Mouse (Mus musculus) lung, postnatal 0 days (tissue): ENCODE measurements around the gene Negr1. TPM values are rescaled to one million over a fixed set of nuclear protein-coding genes. Genes with fewer than 3 reads are reported as not detected.

Source experiments
- ATAC-seq: fragments of 200-750 bp; cut with Nextera tagmentation; 2 replicates; pipeline ENCODE4 v1.8.0; 2017; ENCODE audit warnings: moderate library complexity
- DNase-seq: peaks from one replicate; pipeline ENCODE4 v3.0.0-alpha.2; 2016; ENCODE audit warnings: low spot score
- H3K27ac ChIP-seq: fragments of 300-500 bp; sonication (generic); 2 replicates; pipeline ENCODE4 v1.5.1; 2014; ENCODE audit warnings: antibody characterized with exemption, mild to moderate bottlenecking, low read length, mixed read lengths
- H3K27me3 ChIP-seq: fragments of 300-500 bp; sonication (generic); replicated peaks from 2 replicates; pipeline ENCODE4 v1.6.1; 2014; ENCODE audit warnings: low read length, mixed read lengths; ENCODE audit not compliant: insufficient read depth
- H3K36me3 ChIP-seq: fragments of 300-500 bp; sonication (generic); 2 replicates; pipeline ENCODE4 v1.6.1; 2014; ENCODE audit warnings: low read length, mixed read lengths; ENCODE audit not compliant: insufficient read depth
- H3K4me1 ChIP-seq: fragments of 300-500 bp; sonication (generic); 2 replicates; pipeline ENCODE4 v1.6.1; 2014; ENCODE audit warnings: antibody characterized with exemption, low read depth, low read length, mixed read lengths; ENCODE audit not compliant: insufficient read depth
- H3K4me2 ChIP-seq: fragments of 300-500 bp; sonication (generic); replicated peaks from 2 replicates; pipeline ENCODE4 v1.6.1; 2014; ENCODE audit warnings: low read depth, mild to moderate bottlenecking, low read length, moderate library complexity, mixed read lengths
- H3K4me3 ChIP-seq: fragments of 300-500 bp; sonication (generic); 2 replicates; pipeline ENCODE4 v1.5.1; 2014; ENCODE audit warnings: low read depth, low read length
- H3K9ac ChIP-seq: fragments of 300-500 bp; sonication (generic); replicated peaks from 2 replicates; pipeline ENCODE4 v1.6.1; 2014; ENCODE audit warnings: low read depth, mild to moderate bottlenecking
- H3K9me3 ChIP-seq: fragments of 300-500 bp; sonication (generic); 2 replicates; pipeline ENCODE4 v1.6.1; 2016; ENCODE audit warnings: low read length, mixed read lengths
- CTCF ChIP-seq: IDR thresholded peaks from 2 replicates; pipeline ENCODE4 v1.5.1; 2016; ENCODE audit warnings: antibody characterized with exemption, mild to moderate bottlenecking
- EP300 ChIP-seq: IDR thresholded peaks from 2 replicates; pipeline ENCODE4 v1.6.1; 2016; ENCODE audit warnings: antibody characterized with exemption, mild to moderate bottlenecking, control low read depth
- WGBS: fragments of 180-500 bp; shearing (Covaris S2); extraction: QIAGEN DNeasy Blood & Tissue Kit; methylation state at CpG from one replicate; pipeline ENCODE4 v1.1.7; 2014; 5-methylcytosine and 5-hydroxymethylcytosine counted together
- polyA plus RNA-seq: library from polyadenylated mRNA; unstranded; fragments of >200 nt; fragmentation: Nextera tagmentation; extraction: Ambion mirVana; gene quantifications from 2 replicates; pipeline ENCODE4 v1.2.1, GENCODE M21; 2015

Gene Negr1
- polyA plus RNA-seq, 1 experiment from 2014 or later = 1.3 TPM

DNA sequence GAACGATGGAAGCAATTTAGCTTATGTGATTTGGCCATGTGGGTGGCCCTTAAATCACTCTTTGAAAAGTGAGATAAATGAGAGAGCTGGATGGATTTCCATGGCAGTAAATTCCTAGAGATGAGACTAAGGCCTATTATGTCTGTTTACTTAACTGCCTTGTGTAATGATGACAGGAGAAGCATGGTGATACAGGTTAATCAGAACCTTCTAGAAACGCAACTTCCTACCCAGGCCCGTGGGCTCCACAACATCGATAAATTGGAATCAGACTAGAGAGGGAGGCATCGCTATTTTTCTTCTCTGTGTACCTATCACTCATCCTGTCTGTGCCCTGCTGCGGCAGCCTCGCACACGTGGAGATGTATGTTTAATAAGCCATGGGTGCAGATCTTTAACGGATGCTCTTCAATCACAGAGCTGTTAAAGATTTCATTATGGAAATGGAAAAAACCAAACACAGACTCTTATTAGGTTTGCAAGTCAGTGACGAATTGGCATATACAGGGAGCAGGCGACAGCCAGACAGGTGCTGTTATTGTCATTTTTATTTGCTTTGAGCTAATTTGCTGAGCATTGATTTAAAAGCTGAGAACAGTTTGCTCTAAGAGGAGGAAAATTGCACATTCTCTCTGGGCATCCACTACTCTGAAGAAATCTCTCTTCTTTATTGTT is 418.6 kb downstream of the Negr1 start:
- no peak for ATAC-seq
- Histone ChIP-seq H3K27me3 (no peaks in the 10 kb centered on the region), H3K9ac (no peak overlapping the region), H3K36me3 (no peaks in the 10 kb centered on the region), H3K4me1 (no peaks in the 10 kb centered on the region), H3K9me3 (no peaks in the 10 kb centered on the region), H3K27ac (no peak overlapping the region), H3K4me2 (no peak overlapping the region), H3K4me3 (no peak overlapping the region)
- DNase-seq = no peak
- no peak for TF ChIP-seq CTCF
- TF ChIP-seq EP300 = no peak
- WGBS = 64% methylated on average over 11 of the region's 11 CpGs

DNA sequence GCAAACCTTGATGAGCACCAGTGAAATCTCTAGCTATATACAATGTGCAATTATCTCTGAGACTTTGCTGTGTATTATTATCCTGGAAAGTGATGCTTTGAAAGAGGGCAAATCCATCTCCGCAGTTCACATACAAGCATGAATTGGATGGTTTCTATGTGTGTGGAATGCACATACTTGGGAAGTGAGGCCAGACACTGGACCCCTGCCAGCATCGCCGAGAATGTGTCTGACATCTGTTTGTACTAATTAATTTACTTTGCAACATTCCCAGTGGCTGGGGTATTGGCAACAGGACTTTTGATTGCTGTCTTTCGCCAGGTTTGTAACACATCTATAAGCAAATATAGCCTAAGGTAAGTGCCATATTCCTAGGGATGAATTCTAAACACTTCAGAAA is 420.5 kb downstream of the Negr1 start:
- no peak for DNase-seq
- Histone ChIP-seq H3K4me3 (no peak overlapping the region), H3K36me3 (no peaks in the 10 kb centered on the region), H3K4me2 (no peak overlapping the region), H3K27me3 (no peaks in the 10 kb centered on the region), H3K4me1 (no peaks in the 10 kb centered on the region), H3K9me3 (no peaks in the 10 kb centered on the region), H3K27ac (no peak overlapping the region), H3K9ac (no peak overlapping the region)
- TF ChIP-seq EP300 (no peak), CTCF (no peak)
- WGBS = 36% methylated on average over 4 of the region's 4 CpGs
- no peak for ATAC-seq

DNA sequence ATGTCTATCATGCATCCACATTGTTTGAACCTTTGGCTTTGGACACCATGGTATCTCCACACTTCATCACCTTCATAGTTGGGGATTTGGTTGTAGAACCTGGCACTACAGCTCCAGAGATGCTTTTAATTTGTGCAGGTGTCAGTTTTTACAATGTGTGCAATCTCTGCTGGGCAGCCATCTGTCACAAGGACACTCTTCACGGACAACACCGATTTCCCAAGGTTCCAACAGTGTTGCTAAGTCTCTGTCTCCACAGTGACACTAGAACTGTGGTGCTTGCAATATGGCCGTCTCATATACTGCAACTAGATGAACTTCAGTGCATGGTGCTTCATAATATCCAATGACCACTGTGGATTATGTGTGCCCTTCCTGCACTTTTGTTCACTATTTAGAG is 425.5 kb downstream of the Negr1 start:
- no peak for TF ChIP-seq CTCF
- no peak for TF ChIP-seq EP300
- no peak overlapping the region for H3K4me3 ChIP-seq
- H3K36me3 ChIP-seq = no peaks in the 10 kb centered on the region
- ATAC-seq = no peak
- no peaks in the 10 kb centered on the region for H3K27me3 ChIP-seq
- H3K9me3 ChIP-seq = no peaks in the 10 kb centered on the region
- H3K27ac ChIP-seq = no peak overlapping the region
- 88% methylated on average over 3 of the region's 3 CpGs for WGBS
- no peak overlapping the region for H3K9ac ChIP-seq
- DNase-seq = no peak
- H3K4me1 ChIP-seq = no peaks in the 10 kb centered on the region
- H3K4me2 ChIP-seq = no peak overlapping the region

DNA sequence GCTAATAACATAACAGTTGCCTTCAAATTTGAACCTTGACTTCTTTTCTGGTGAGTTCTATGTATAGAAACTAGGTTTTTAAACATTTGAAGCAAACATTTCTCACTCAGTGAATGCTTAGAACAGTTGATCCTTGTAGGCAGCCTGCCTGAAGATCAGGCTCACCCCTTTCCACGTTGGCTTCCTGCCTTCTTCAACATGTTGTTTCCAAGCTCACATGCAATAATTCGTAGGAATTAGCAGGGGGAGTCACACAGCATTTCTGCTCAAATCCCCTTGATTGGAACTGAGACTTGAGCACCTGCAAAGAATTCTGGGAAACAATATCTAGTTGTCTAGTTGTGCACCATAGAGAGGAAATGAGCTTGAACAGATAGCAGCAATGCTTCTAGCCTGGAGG is 430.6 kb downstream of the Negr1 start:
- no peaks in the 10 kb centered on the region for H3K36me3 ChIP-seq
- WGBS = 34% methylated on average over 2 of the region's 2 CpGs
- no peaks in the 10 kb centered on the region for H3K4me1 ChIP-seq
- ATAC-seq (no peak), DNase-seq (no peak)
- H3K9me3 ChIP-seq = no peaks in the 10 kb centered on the region
- H3K27ac ChIP-seq = no peak overlapping the region
- no peak overlapping the region for H3K4me3 ChIP-seq
- no peak overlapping the region for H3K4me2 ChIP-seq
- H3K27me3 ChIP-seq = no peaks in the 10 kb centered on the region
- no peak for TF ChIP-seq CTCF
- TF ChIP-seq EP300 = no peak
- H3K9ac ChIP-seq = no peak overlapping the region

DNA sequence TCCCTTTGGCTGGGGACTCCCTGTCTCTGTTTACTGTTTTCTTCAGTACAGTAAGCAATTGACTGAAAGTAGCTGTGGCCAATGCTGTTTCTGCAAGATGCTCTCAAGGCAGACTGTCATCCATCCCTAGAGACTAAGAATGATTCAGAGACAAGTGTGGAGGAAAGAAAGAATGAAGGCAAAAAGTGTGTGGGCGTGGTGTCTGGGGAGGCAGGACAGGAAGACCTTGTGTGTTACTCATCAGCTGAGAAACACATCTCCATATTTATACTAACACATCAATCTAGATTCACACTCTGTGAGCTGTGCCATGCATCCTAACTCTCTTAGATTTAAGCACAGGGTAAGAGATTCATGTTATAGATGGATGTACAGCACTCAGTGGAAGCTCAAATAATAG is 431.2 kb downstream of the Negr1 start:
- Histone ChIP-seq H3K36me3 (no peaks in the 10 kb centered on the region), H3K4me1 (no peaks in the 10 kb centered on the region), H3K4me2 (no peak overlapping the region), H3K9me3 (no peaks in the 10 kb centered on the region), H3K4me3 (no peak overlapping the region), H3K9ac (no peak overlapping the region), H3K27me3 (no peaks in the 10 kb centered on the region), H3K27ac (no peak overlapping the region)
- DNase-seq = no peak
- no peak for TF ChIP-seq CTCF
- TF ChIP-seq EP300 = no peak
- ATAC-seq = no peak; the same call in 1 of the 2 replicates
- WGBS = 69% methylated on average over 1 of the region's 1 CpGs

DNA sequence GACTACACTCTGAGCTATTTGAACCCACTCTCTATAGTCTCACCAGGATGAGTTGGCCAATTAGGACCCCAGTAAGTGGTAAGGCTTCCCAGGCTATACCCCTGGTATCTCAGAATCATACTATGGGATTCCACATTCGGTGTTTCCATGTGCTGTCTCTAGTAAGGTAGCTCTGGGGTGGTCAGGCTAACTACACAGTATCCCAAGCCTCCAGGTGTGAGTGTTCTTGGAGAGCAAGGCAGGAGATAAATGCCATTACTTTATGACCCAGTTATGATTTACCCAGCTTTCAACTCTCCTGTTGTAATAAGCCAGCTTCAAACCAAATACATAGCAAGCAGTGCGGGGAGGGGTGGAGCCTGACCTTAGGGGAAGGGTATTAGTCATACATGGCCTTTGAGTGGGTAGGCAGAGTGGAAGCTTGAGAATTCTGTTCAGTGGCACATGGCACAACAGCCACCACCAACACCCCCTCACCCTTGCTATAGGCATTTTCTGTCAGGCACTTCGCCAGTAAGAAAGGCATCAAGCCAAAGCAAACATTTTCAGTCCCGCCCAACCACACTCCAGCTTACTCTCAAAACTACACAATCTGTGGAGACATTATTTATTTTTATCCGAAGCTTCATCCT is 437.7 kb downstream of the Negr1 start:
- Histone ChIP-seq H3K4me3 (no peak overlapping the region), H3K27ac (no peak overlapping the region), H3K36me3 (no peaks in the 10 kb centered on the region), H3K4me2 (no peak overlapping the region), H3K27me3 (no peaks in the 10 kb centered on the region), H3K9me3 (no peaks in the 10 kb centered on the region), H3K9ac (no peak overlapping the region), H3K4me1 (0 out of 2 replicates have a peak, but pooled peaks cover 4% of the 10 kb centered on the region)
- ATAC-seq (peak; percentile 99), DNase-seq (peak; percentile 90)
- TF ChIP-seq CTCF = no peak
- peak; percentile 76 for TF ChIP-seq EP300
- WGBS = 33% methylated on average over 5 of the region's 5 CpGs
